Mouse (Mus musculus): ENCODE measurements around the gene Fgr. TPM values are rescaled to one million over a fixed set of nuclear protein-coding genes. Genes with fewer than 3 reads are reported as not detected.
"Not testable (repeated sequence)": the region's sequence is repeated elsewhere in the genome, so short reads cannot be mapped to it uniquely, and the experiment has no call there.

Gene Fgr
- total and polyA plus RNA-seq, 2 experiments from 2014 or later: 0.19 to 0.33 TPM

GRCm38 (mm10) chr4:133003316-133004018 is 29.6 kb downstream of the Fgr start:
- H3K27me3 ChIP-seq (ENCODE audit: insufficient read depth, low read length): no peaks in the 10 kb centered on the region
- ATAC-seq (ENCODE audit: low FRiP score): no peak
- H3K27ac ChIP-seq (ENCODE audit: low read depth, low read length): no peak overlapping the region

GRCm38 (mm10) chr4:133005233-133005632 is 31.3 kb downstream of the Fgr start:
- H3K9ac ChIP-seq (replicated peaks; ENCODE audit: low read length, poor library complexity, severe bottlenecking): no peak overlapping the region
- no peak overlapping the region for H3K4me3 ChIP-seq (ENCODE audit: low read depth, low read length)
- no peak overlapping the region for H3K27ac ChIP-seq (ENCODE audit: low read depth, low read length)
- no peak for ATAC-seq (ENCODE audit: low FRiP score)
- 1% methylated on average over 3 of the region's 3 CpGs for WGBS
- H3K27me3 ChIP-seq (ENCODE audit: insufficient read depth, low read length): peaks cover 5% of the 10 kb centered on the region; the same call in 1 of the 2 replicates
- DNase-seq (ENCODE audit: low spot score): peak; percentile 84
- H3K9me3 ChIP-seq (ENCODE audit: low read length): no peaks in the 10 kb centered on the region
- H3K4me2 ChIP-seq (ENCODE audit: low read depth, low read length, poor library complexity, severe bottlenecking): no peak overlapping the region
- H3K36me3 ChIP-seq (ENCODE audit: insufficient read depth, low read length): no peaks in the 10 kb centered on the region
- H3K4me1 ChIP-seq (ENCODE audit: insufficient read depth, low read length): no peaks in the 10 kb centered on the region; the same call in 1 of the 2 replicates
- peak; percentile 100 for TF ChIP-seq CTCF (IDR thresholded peaks at IDR 0.05)

More at GRCm38 (mm10) chr4:133003316-133004018, 29.6 kb downstream of the Fgr start:
- WGBS: 34% methylated on average over 21 of the region's 21 CpGs
- no peak for TF ChIP-seq CTCF (IDR thresholded peaks at IDR 0.05)
- no peaks in the 10 kb centered on the region for H3K36me3 ChIP-seq (ENCODE audit: insufficient read depth, low read length)
- DNase-seq (ENCODE audit: low spot score): peak; percentile 45
- H3K9me3 ChIP-seq (ENCODE audit: low read length): no peaks in the 10 kb centered on the region
- H3K4me3 ChIP-seq (ENCODE audit: low read depth, low read length): no peak overlapping the region
- no peak overlapping the region for H3K4me2 ChIP-seq (ENCODE audit: low read depth, low read length, poor library complexity, severe bottlenecking)
- no peak overlapping the region for H3K9ac ChIP-seq (replicated peaks; ENCODE audit: low read length, poor library complexity, severe bottlenecking)
- H3K4me1 ChIP-seq (ENCODE audit: insufficient read depth, low read length): no peaks in the 10 kb centered on the region; the same call in 1 of the 2 replicates

DNA sequence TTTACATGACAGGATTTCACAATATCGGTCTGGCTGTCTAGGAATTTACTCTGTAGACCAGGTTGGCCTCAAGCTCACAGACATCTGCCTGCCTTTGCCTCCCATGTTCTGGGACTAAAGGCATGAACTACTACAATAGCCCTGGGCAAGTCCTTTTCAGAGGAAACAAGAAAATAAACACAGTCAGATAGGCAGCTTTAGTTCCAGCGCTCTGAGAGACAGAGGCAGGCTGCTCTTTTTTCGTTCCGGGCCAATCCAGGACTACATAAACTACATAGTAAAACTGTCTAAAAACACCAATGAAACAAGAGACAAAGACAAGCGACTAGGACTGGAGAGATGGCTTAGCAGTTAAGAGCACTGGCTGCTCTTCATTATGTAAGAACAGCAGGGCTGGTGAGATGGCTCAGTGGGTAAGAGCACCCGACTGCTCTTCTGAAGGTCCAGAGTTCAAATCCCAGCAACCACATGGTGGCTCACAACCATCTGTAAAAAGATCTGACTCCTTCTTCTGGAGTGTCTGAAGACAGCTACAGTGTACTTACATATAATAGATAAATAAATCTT is 32.1 kb downstream of the Fgr start:
- not testable (repeated sequence) for H3K4me3 ChIP-seq (ENCODE audit: low read depth, low read length); ATAC-seq (ENCODE audit: low FRiP score); H3K27ac ChIP-seq (ENCODE audit: low read depth, low read length)

GRCm38 (mm10) chr4:133007513-133008380 is 33.9 kb downstream of the Fgr start:
- H3K9me3 ChIP-seq (ENCODE audit: low read length): no peaks in the 10 kb centered on the region
- no peaks in the 10 kb centered on the region for H3K36me3 ChIP-seq (ENCODE audit: insufficient read depth, low read length)
- TF ChIP-seq CTCF (IDR thresholded peaks at IDR 0.05): no peak
- H3K4me3 ChIP-seq (ENCODE audit: low read depth, low read length): no peak overlapping the region
- 39% methylated on average over 15 of the region's 15 CpGs for whole genome bisulfite sequencing
- H3K4me2 ChIP-seq (ENCODE audit: low read depth, low read length, poor library complexity, severe bottlenecking): no peak overlapping the region
- no peak overlapping the region for H3K9ac ChIP-seq (replicated peaks; ENCODE audit: low read length, poor library complexity, severe bottlenecking)
- DNase-seq (ENCODE audit: low spot score) (no peak), ATAC-seq (ENCODE audit: low FRiP score) (no peak)
- H3K27me3 ChIP-seq (ENCODE audit: insufficient read depth, low read length): peaks cover 5% of the 10 kb centered on the region; the same call in 1 of the 2 replicates
- no peaks in the 10 kb centered on the region; the same call in 1 of the 2 replicates for H3K4me1 ChIP-seq (ENCODE audit: insufficient read depth, low read length)
- no peak overlapping the region for H3K27ac ChIP-seq (ENCODE audit: low read depth, low read length)

More for the DNA sequence above, 32.1 kb downstream of the Fgr start:
- WGBS: 69% methylated on average over 6 of the region's 6 CpGs
- H3K4me1 ChIP-seq (ENCODE audit: insufficient read depth, low read length); H3K36me3 ChIP-seq (ENCODE audit: insufficient read depth, low read length); H3K9ac ChIP-seq (replicated peaks; ENCODE audit: low read length, poor library complexity, severe bottlenecking); H3K4me2 ChIP-seq (ENCODE audit: low read depth, low read length, poor library complexity, severe bottlenecking); DNase-seq (ENCODE audit: low spot score); H3K9me3 ChIP-seq (ENCODE audit: low read length); H3K27me3 ChIP-seq (ENCODE audit: insufficient read depth, low read length): not testable (repeated sequence)

DNA sequence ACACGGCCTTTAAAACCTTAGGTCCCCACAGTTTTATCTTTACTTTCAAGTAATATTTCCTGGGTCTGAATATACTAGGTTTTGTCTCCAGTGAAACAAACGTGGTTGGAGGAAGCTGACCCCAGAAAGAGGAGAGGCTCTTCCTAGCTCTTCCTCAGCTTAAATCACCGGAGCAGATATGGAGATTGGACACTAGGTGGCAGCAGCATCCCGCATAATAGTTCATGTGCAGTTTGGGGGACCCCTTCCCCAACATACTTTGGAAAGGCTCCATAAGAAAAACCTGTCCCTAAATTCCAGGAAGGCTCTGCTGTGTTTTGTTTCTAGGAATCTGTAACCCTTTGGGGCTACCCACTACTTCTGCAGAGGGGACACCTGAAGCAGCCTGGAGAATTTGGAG is 35.2 kb downstream of the Fgr start:
- Histone ChIP-seq H3K36me3 (ENCODE audit: insufficient read depth, low read length) (no peaks in the 10 kb centered on the region), H3K4me3 (ENCODE audit: low read depth, low read length) (no peak overlapping the region)

More for the DNA sequence above, 35.2 kb downstream of the Fgr start:
- ATAC-seq (ENCODE audit: low FRiP score) (no peak), DNase-seq (ENCODE audit: low spot score) (peak; percentile 80)
- 1% methylated on average over 4 of the region's 4 CpGs for WGBS
- Histone ChIP-seq H3K9me3 (ENCODE audit: low read length) (no peaks in the 10 kb centered on the region), H3K4me1 (ENCODE audit: insufficient read depth, low read length) (peaks cover 2% of the 10 kb centered on the region), H3K4me2 (ENCODE audit: low read depth, low read length, poor library complexity, severe bottlenecking) (no peak overlapping the region), H3K9ac (replicated peaks; ENCODE audit: low read length, poor library complexity, severe bottlenecking) (no peak overlapping the region), H3K27ac (ENCODE audit: low read depth, low read length) (no peak overlapping the region), H3K27me3 (ENCODE audit: insufficient read depth, low read length) (peaks cover 5% of the 10 kb centered on the region; the same call in 1 of the 2 replicates)
- peak; percentile 92 for TF ChIP-seq CTCF (IDR thresholded peaks at IDR 0.05)

Data from midbrain, postnatal 0 days (tissue).